Mouse (Mus musculus) liver, embryonic 13.5 days (tissue): ENCODE measurements at regions not wholly inside any gene's neighbourhood (a gene's known extent, or its start where the extent isn't known, plus 50 kb on each side); places are given as distances from the start of the nearest gene placed in this dataset.

ENCODE experiments used
- microRNA counts: library from miRNA; unstranded; fragments of <30 nt; microRNA quantifications from one replicate; lab custom pipeline; 2016
- microRNA-seq: library from miRNA; unstranded; fragments of <30 nt; microRNA quantifications from one replicate; pipeline ENCODE4, GENCODE M21; 2016

MicroRNAs encoded in the stretch of these regions (microRNA counts, 519-probe panel; counts per million panel counts)
- 114 counts per million for microRNA mmu-miR-184 (lab: Ali Mortazavi, UCI)

Small RNAs in the stretch of these regions (microRNA-seq; reads per million reads assigned to microRNA genes)
- 18.2 reads per million, percentile 31 among the genes with 10 or more reads in this experiment for gene Mir184
